Mouse (Mus musculus): ENCODE data around the gene Lrrc56.

The Lrrc56 gene

DNA sequence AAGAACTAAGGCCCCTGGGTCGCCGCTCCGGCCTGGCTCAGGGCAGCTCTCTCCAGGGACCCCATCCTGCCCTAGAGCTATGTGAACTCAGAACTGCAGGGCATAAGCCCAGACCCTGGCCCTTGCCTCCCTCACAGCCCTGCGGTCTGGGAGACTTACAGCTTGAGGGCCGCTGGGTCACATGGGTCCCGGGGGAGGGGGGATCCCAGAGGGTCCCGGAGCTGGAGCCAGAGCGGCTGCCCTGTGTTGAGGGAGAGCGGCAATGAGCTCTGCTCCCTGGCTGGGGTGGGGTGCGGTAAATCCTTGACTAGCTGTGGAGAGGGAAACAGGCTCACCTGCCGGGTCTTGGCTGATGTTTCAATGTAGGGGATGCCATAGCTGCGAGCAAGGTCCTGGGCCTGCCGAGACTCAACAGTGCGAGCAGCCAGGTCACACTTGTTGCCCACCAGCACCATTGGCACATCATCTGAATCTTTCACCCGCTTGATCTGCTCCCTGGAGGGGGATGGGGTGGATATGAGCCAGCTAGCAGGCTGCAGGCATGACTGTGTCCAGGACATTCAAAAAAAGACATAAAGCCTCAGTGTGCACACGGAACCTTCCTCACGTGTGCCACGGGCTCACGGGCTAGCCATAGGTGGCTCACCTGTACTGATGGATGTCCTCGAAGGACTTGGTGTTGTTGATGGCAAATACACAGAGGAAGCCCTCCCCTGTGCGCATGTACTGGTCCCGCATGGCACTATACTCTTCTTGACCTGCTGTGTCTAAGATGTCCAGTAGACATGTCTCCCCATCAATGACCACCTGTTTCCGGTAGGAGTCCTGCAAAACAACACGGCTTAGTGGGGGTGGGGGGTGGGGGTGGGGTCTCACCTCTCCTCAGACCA is 1.9 kb upstream of the Lrrc56 start:
- DNase-seq (ENCODE audit: inconsistent age in 2 of 2, low spot score in 1 of 2): peak in 1 of 2 experiments; percentile 52

DNA sequence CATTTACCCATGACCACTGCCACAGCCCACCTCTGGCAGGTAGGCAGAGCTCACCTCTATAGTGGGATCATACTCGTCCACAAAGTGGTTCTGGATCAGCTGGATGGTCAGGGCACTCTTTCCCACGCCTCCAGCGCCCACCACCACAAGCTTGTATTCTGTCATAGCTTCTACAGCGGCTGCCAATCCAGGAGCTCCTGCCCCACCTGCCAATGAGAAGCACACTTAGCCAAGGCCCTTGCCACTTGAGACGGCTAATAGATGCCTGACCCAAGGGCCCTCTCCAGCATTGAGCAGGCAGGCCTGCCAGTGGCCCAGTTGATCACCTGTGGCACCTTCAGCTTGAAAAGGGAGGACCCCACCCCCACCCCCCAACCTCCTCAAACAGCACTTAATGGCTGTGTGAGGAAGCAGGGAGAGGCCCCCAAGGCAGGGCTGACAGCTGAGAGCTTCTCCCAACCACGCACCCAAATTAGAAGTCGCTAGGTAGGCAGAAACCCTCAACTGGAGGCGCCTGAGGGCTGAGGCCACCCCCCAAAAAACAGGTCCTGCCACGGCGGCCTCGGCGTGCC is 1.1 kb upstream of the Lrrc56 start:
- peak in 1 of 2 experiments; percentile 53 for DNase-seq (ENCODE audit: inconsistent age in 2 of 2, low spot score in 1 of 2)

DNA sequence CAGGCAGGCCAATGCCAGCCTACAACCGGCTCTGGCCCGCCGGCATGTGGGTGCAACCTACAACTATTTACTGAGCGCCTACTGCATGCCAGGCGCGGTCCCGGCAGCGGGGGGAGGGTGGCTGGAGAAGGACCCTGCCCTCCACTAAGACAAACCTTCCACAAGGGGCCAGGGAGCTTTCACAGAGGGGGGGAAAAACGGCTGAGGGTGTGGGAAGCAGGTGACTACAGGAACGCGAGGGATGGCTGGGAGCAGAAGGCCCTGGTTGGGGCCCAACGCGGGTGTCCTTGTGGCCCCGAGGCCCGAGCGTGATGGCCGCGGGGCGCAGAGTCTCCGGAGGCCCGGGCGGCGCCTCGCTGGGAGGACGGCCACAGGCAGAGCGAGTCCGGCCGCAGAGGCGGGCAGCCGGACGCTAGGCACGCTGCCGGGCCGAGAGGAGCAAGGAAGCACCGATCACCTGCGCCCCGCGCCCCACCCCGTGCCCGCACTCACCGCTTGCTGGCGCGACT is 555 bp upstream of the Lrrc56 start:
- peak in 1 of 2 experiments; percentile 90 for DNase-seq (ENCODE audit: inconsistent age in 2 of 2, low spot score in 1 of 2)

DNA sequence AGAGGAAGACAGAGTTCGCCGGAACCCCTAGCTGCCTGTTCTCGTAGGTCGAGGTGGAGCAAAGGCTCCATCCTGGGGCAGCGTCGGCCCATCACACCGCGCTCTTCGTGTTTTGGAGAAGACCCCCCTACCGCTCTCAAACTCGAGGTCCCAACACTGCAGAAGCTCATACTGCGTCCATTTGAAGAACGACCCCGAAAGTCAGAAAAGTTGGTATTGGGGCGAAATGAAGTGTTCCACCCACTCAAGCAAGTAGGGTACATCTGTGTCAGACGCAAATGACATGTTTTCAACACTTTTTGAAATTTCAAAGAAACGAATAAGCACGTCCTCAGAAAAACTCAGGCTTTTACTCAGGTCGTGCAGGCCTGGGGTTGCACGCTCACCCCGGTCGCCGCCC is 452 bp downstream of the Lrrc56 start:
- no peak for DNase-seq (ENCODE audit: inconsistent age in 2 of 2, low spot score in 1 of 2)

- peak; percentile 91 to 96 for DNase-seq (ENCODE audit: inconsistent age in 2 of 2, low spot score in 1 of 2)
Measured at GRCm38 (mm10) chr7:141194830-141195229, 873 bp downstream of the Lrrc56 start.

DNA sequence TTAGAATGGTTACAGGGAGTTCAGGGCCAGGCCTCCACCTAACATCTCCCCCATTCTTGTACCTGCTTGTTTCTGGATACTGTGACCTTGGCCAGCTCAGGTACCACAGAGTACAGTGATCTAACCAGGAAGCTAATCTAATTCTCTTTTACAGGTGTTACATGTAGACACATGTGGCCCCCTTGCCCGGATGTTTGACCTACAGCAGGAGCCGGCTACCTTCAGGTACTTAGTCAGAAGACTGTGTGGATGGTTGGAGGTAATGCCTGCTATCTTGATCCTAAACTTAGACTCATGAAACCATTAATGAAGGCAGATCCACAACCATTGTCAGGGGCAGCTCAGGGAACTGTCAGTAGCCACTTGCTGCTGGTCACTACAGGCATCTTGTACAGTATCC is 1.8 kb downstream of the Lrrc56 start:
- DNase-seq (ENCODE audit: inconsistent age in 2 of 2, low spot score in 1 of 2): no peak

GRCm38 (mm10) chr7:141196619-141197282 is 2.8 kb downstream of the Lrrc56 start:
- no peak for DNase-seq (ENCODE audit: inconsistent age in 2 of 2, low spot score in 1 of 2)

- no peak for DNase-seq (ENCODE audit: inconsistent age in 2 of 2, low spot score in 1 of 2)
Measured at GRCm38 (mm10) chr7:141198121-141198520, 4.2 kb downstream of the Lrrc56 start.

DNA sequence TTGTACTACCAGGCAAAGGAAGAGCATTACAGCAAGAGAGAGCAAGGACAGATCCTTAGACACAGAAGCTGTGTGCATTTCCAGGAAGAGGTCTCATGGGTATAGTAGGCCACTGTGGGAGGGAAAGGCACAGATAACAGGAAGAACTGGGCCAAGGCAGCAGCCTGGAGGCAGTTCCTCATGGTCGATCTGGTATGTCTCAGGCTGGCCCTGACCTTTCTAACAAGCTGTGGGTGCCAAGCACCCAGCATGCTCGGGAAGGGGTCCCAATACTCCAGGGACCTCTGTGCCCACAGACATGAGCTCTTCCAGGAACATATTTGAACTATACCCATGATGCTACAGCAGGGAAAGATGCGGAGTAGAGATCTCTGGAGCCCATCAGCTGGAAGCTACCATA is 10.6 kb downstream of the Lrrc56 start:
- DNase-seq (ENCODE audit: inconsistent age in 2 of 2, low spot score in 1 of 2): peak; percentile 41 to 75

GRCm38 (mm10) chr7:141205504-141205903 is 11.5 kb downstream of the Lrrc56 start:
- no peak for DNase-seq (ENCODE audit: inconsistent age in 2 of 2, low spot score in 1 of 2)

- no peak for DNase-seq (ENCODE audit: inconsistent age in 2 of 2, low spot score in 1 of 2)
Measured at GRCm38 (mm10) chr7:141206182-141206937, 12.4 kb downstream of the Lrrc56 start.

DNA sequence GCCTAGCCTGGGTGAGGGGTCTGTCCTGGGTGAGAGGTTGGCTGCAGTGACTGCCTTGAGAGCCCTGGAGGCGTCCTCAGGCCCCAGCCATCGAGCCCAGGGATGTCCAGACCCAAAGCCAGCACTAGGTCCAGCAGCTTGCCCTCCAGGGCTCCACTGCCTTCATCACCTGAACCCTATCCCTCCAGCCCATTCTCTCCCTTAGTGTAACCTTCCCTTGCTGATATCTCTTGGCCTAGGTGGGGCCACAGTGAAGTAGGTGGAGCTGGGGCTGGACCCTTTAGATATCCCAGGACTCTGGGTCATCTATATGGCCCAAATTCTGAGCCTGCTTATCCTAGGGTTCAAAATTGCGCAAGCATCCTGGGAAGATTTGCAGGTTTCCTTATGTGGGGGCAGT is 15.6 kb downstream of the Lrrc56 start:
- DNase-seq (ENCODE audit: inconsistent age in 2 of 2, low spot score in 1 of 2): no peak

- no peak for DNase-seq (ENCODE audit: inconsistent age in 2 of 2, low spot score in 1 of 2)
Measured at GRCm38 (mm10) chr7:141210137-141210536, 16.2 kb downstream of the Lrrc56 start.

DNA sequence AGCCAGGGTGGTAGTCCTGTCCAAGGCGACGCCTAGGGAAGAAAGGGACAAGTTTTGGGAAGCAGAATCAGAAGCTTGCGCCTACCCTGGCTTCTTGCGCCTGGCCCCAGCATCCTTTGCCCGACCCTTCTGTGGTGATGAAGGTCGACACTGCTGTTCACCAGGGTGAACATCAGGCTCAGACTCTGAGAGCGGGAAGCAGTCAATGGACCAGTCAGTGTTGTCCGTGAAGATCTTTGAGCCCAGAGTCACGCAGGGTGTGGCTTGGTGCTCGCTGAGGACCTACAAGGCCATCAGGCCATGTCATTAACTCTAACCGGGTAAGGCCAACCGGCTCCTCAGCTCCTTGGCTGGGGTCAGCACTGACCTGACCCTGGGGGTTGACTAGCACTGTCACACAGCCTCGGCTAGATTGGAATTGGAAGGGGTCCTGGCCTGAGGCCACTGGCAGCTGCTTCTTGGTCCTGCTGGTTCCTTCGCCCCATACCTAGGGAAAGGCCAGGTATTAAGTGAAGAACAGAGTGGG is 16.7 kb downstream of the Lrrc56 start:
- no peak for DNase-seq (ENCODE audit: inconsistent age in 2 of 2, low spot score in 1 of 2)

DNA sequence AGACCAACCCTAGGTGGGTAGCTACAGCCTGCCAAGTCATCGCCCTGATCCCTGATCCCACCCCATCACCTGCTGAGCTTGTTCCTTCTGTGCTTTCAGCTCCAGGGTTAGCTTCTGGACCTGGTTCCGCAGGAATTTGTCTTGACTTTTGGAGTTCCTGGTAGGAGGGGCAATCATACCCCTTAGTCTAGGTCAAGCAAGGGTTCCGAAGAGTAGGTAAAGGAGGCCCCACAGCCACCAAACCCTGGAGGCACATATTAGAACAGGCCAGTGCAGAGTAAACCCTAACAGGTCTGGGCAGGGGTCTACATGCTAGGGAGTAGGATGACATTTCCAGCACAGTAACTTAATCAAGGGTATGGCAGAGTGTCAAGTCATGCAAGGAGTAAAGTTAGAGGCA is 19.2 kb downstream of the Lrrc56 start:
- DNase-seq (ENCODE audit: inconsistent age in 2 of 2, low spot score in 1 of 2): no peak

DNA sequence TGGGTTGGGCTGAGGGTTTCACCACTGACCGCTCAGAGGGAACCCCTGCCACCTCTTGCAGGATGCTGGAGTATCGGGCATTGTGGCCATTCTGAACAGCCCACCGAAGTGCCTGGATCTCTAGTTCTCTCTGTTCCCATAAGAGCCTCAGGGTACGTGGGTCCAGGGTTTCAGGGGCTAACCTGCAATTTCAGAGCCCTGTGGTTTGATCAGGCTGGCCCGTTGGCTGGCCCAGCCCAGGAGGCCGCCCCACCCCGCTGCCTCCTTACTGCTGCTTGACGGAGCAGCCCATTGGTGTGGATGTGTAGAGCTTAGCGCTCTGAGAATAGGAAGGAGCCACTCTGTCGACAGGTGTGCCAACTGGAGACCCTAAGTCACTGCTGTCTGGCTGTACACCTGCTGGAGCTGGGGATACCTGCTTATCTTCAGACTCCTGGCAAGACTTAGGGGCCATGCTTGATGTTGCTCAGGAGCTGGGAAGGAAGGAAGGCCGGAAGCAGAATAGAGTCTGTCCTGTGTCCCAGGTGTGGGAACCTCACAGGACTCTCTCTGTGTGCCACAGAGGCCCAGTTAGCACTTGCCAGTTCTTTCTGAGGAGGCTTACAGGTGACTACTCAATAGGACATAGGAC is 19.8 kb downstream of the Lrrc56 start, which contains the start of gene Lmntd2:
Gene Lmntd2, minus strand, starts transcription at position 476 of the 631 bp plus-strand sequence.
- DNase-seq (ENCODE audit: inconsistent age in 2 of 2, low spot score in 1 of 2): no peak

DNA sequence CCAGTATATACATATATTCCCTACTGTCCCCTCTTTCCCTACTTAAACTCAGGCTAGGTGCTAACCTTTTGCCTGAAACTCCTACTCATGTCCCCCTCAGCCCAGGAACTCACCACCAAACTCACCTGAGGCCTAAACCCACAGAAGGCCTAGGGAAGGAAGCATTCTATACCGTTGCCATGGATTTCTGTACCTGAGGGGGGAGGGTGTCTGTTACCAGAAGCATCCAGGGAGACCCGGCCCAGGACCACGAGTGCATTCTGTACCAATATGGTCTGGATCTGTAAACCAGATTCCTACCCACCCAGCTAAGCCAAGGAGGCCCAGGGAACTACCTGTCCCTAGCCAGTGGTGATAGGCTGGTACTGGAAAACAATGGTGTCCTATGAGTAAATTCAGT is 20.4 kb downstream of the Lrrc56 start:
- no peak for DNase-seq (ENCODE audit: inconsistent age in 2 of 2, low spot score in 1 of 2)

DNA sequence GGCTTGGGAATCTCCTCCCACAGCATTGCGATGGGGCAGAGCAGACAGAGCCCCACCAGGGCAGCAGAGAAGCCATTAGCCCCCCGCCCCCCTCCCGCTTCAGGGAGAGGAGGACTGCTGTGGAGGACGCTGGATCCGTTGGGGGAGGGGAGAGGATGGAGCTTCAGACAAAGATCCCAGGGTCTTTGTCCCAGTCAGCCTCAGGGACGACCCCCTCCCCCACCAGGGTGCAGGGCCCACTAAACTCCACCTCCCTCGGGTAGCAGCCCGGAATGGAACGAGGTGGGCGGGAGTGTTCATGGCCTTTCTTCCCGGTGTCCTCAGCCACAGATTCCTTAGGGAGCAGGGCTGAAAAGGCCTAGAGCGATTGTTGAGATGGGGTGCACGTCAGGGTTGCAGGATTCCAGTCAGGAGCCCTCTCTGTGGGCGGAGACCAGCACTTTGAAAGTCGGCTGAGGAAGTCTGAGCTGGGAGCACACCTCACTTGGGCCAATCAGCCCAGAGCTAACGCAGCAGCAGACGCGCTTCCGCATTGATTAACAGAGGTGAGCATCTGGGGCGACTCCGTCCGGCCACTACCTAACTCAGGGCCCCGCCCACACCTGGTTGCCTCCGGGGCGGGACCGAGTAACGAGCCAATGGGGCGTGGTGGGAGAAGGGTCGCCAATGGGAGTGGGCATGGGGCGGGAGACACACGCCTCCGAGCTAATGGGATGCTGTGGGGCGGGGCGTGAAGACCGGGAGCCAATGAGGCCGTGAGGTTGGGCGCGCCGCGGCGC is 21.3 kb downstream of the Lrrc56 start, which contains the start of gene Rassf7:
Gene Rassf7, plus strand, starts transcription at position 760 of the 779 bp plus-strand sequence.
- peak; percentile 95 to 97 for DNase-seq (ENCODE audit: inconsistent age in 2 of 2, low spot score in 1 of 2)

Data from adrenal gland, adult (tissue).